Mouse (Mus musculus) heart, embryonic 14.5 days (tissue): ENCODE measurements at regions not wholly inside any gene's neighbourhood (a gene's known extent, or its start where the extent isn't known, plus 50 kb on each side); places are given as distances from the start of the nearest gene placed in this dataset.
A peak's percentile ranks its signal among the peaks of the same experiment; 100 is the strongest.

ENCODE experiments used
- ATAC-seq: fragments of 200-750 bp; cut with Nextera tagmentation; 2 replicates; pipeline ENCODE4 v1.8.0; 2017; ENCODE audit warnings: low read depth, moderate TSS enrichment; ENCODE audit not compliant: insufficient number of reproducible peaks, insufficient read depth, low FRiP score
- H3K27ac ChIP-seq, 2 experiments: fragments of 200-500 bp in 1 of 2; fragments of 300-500 bp in 1 of 2; sonication (generic) in 1 of 2; replicated peaks in 1 of 2; 2 replicates each; pipeline ENCODE4 v1.5.1; 2012 to 2014; ENCODE audit warnings: low read depth in 2 of 2, low read length in 2 of 2, control low read depth in 1 of 2, mild to moderate bottlenecking in 1 of 2, mixed read lengths in 1 of 2; ENCODE audit not compliant: control insufficient read depth in 1 of 2, insufficient read depth in 1 of 2
- H3K27me3 ChIP-seq: fragments of 300-500 bp; sonication (generic); 2 replicates; pipeline ENCODE4 v1.6.1; 2014; ENCODE audit warnings: mild to moderate bottlenecking, low read length, control low read depth; ENCODE audit not compliant: control insufficient read depth, insufficient read depth
- H3K36me3 ChIP-seq: fragments of 300-500 bp; sonication (generic); 2 replicates; pipeline ENCODE4 v1.6.1; 2014; ENCODE audit warnings: mild to moderate bottlenecking, control low read depth, low read length, mixed read lengths; ENCODE audit not compliant: control insufficient read depth, insufficient read depth
- H3K4me1 ChIP-seq, 2 experiments: fragments of 200-500 bp in 1 of 2; fragments of 300-500 bp in 1 of 2; sonication (generic) in 1 of 2; 2 replicates each; pipeline ENCODE4 v1.6.1; 2012 to 2014; ENCODE audit warnings: low read length in 2 of 2, control low read depth in 1 of 2, mixed read lengths in 1 of 2; ENCODE audit not compliant: control insufficient read depth in 2 of 2, insufficient read depth in 2 of 2
- H3K4me2 ChIP-seq: fragments of 300-500 bp; sonication (generic); 2 replicates; pipeline ENCODE4 v1.6.1; 2014; ENCODE audit warnings: mild to moderate bottlenecking, low read length
- H3K4me3 ChIP-seq, 2 experiments: fragments of 200-500 bp in 1 of 2; fragments of 300-500 bp in 1 of 2; sonication (generic) in 1 of 2; 2 replicates each; pipeline ENCODE4 v1.5.1; 2012 to 2014; ENCODE audit warnings: low read length in 2 of 2, mild to moderate bottlenecking in 2 of 2, control low read depth in 1 of 2, low read depth in 1 of 2, moderate library complexity in 1 of 2; ENCODE audit not compliant: control insufficient read depth in 1 of 2, insufficient read depth in 1 of 2
- H3K9ac ChIP-seq: fragments of 300-500 bp; sonication (generic); 2 replicates; pipeline ENCODE4 v1.6.1; 2014; ENCODE audit warnings: mild to moderate bottlenecking, low read length
- H3K9me3 ChIP-seq: fragments of 300-500 bp; sonication (generic); 2 replicates; pipeline ENCODE4 v1.6.1; 2016; ENCODE audit warnings: low read length, control low read depth; ENCODE audit not compliant: control insufficient read depth
- WGBS: fragments of 180-500 bp; shearing (Covaris S2); extraction: QIAGEN DNeasy Blood & Tissue Kit; methylation state at CpG from one replicate; pipeline ENCODE4 v1.1.7; 2014; 5-methylcytosine and 5-hydroxymethylcytosine counted together

DNA sequence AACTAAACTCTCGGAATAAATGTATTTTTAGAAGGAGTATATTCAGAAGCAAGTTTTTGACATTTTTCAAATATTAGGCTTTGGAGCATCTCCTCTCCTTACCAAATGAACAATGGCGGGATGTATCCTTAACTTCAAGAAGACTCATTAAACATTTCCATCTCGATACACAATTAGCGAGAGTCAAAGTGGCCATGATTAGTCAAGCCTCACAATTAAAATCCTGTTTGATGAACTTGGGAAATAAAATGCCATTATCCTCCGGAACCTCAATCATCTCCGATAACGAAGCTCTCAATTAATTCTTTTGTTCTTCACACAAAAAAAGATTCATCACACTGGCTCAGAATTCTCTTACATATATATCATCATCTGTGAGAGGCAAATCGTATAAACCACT is 440.8 kb upstream of the Trpc7 start:
- Histone ChIP-seq H3K27ac (no peak overlapping the region), H3K4me2 (no peak overlapping the region), H3K9ac (no peak overlapping the region), H3K27me3 (no peaks in the 10 kb centered on the region), H3K4me1 (peaks cover 4 to 9% of the 10 kb centered on the region in 2 experiments), H3K9me3 (no peaks in the 10 kb centered on the region), H3K36me3 (no peaks in the 10 kb centered on the region), H3K4me3 (no peak overlapping the region)
- ATAC-seq, result no peak
- WGBS, result 86% methylated on average over 8 of the region's 8 CpGs

DNA sequence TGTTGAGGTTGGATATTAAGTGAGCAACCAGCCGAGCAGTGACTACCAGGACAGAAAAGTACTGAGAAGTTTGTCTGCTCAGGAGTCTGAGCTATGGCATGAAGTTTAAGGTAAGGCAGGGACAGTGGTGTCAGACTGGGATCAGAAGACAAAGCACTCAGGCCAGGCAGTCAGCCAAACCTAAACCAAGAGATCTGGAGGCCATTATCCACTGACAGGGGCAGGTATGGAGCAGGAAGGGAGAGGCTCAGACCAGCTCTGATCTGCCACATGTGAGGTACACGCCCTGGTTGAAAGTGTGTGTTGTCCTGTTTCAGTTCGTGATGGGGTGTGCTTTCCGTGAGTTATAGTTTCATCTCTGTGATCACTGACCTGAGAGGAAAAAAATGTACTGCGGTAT is 437.2 kb upstream of the Trpc7 start:
- no peak for ATAC-seq
- no peak overlapping the region for H3K27ac ChIP-seq
- WGBS, result 76% methylated on average over 5 of the region's 5 CpGs
- peaks cover 8 to 9% of the 10 kb centered on the region in 2 experiments for H3K4me1 ChIP-seq
- no peaks in the 10 kb centered on the region for H3K36me3 ChIP-seq
- H3K4me2 ChIP-seq, result no peak overlapping the region
- H3K4me3 ChIP-seq, result no peak overlapping the region
- H3K27me3 ChIP-seq, result no peaks in the 10 kb centered on the region
- H3K9me3 ChIP-seq, result no peaks in the 10 kb centered on the region
- no peak overlapping the region for H3K9ac ChIP-seq

DNA sequence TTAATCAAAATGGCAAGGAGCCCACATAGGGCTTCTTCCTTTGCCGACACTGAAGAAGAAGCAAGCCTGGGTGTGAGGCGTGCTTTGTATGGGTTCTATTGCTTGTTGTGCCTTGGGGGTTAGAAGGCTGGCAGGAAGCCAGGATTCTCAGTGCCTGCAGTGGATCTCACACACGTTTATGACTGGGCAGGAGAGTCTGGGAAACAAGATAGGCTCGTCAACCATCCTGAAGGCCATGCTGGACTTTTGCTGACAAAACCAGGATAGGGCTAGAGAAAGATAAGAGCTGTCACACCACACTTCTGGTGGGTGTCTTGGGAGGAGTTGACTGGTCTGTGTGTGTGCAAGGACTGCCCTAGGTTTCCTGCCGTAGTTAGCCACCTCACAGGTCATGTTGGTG is 436.1 kb upstream of the Trpc7 start:
- H3K4me2 ChIP-seq, result no peak overlapping the region
- H3K36me3 ChIP-seq, result no peaks in the 10 kb centered on the region
- peak overlapping the region in 1 of 2 experiments; percentile 3; a peak in 1 of 4 replicates for H3K27ac ChIP-seq
- no peak overlapping the region for H3K9ac ChIP-seq
- H3K9me3 ChIP-seq, result no peaks in the 10 kb centered on the region
- H3K27me3 ChIP-seq, result no peaks in the 10 kb centered on the region
- peaks cover 8 to 9% of the 10 kb centered on the region in 2 experiments for H3K4me1 ChIP-seq
- H3K4me3 ChIP-seq, result no peak overlapping the region
- WGBS, result 12% methylated on average over 5 of the region's 5 CpGs
- ATAC-seq, result peak; percentile 76

DNA sequence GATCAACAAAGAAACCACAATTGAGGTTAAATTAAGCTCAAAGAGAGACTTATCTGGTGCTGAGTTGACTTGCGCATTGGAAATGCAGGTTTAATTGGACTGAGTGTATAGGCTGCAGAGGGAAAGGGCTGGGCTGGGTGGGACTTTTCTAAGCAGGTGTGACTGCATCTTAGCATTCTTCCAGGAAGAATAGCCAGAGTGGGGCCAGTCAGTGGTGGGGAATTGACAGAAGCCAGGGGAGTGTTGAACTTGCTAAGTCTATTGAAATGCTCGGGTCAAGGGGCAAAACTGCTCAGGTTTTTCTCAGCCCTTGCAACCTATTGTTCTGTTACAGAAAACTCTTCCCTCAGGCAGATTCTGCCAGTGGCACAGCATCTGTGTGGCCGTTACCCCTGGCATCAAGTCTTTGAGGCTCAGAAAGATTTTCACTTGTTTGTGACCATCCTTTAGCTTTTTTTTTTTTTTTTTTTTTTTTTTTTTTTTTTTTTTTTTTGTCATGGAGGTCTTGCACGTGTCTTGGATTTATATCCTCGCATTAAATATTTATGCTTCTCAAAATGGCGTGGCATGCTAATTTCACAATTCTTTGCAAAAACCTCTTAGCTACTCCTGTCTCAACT is 429.6 kb upstream of the Trpc7 start:
- no peak overlapping the region for H3K4me2 ChIP-seq
- 81% methylated on average over 6 of the region's 6 CpGs for WGBS
- H3K4me3 ChIP-seq, result no peak overlapping the region
- H3K4me1 ChIP-seq, result no peaks in the 10 kb centered on the region
- no peak overlapping the region for H3K27ac ChIP-seq
- no peak for ATAC-seq
- no peaks in the 10 kb centered on the region for H3K9me3 ChIP-seq
- H3K9ac ChIP-seq, result no peak overlapping the region
- no peaks in the 10 kb centered on the region for H3K36me3 ChIP-seq
- H3K27me3 ChIP-seq, result no peaks in the 10 kb centered on the region

DNA sequence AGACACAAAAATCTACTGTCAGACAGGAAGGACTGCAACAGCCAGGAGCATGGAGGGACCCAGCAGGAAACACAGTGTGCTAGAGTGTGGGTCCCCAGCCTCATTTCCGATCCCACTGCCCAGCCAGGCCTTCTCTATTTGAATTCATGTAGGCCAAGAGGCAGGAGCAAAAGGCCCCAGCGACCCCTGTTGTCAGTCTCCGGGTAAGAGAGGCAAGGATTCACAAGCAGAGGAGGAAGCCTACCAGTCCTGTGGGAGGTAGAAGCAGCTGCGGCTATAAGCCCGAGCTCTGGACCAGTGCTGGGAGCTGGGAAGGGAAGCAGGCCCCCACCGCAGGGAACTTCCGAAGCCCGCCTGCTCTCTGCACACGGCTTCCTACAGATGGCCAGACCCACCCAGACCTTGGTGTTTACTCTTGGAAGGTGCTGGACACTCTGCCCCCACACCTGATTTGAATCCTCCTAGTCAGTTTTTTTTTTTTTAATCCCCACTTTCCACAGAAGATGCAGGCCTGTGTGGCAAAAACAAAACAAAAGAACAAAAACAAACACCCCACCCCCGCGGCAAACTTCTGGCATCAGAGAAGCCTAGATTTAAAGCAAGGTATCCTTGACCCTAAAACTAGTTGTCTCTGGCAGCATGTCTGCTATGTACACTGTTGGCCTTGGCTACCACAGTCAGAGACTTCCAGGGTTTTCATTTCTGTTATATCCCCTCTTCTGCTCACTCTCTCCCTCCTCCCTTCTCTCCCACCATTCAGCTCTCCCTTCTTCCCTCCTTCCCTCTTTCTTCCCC is 420.6 kb upstream of the Trpc7 start:
- no peaks in the 10 kb centered on the region for H3K9me3 ChIP-seq
- H3K27me3 ChIP-seq, result no peaks in the 10 kb centered on the region
- peak; percentile 47; the same call in 1 of the 2 replicates for ATAC-seq
- H3K36me3 ChIP-seq, result no peaks in the 10 kb centered on the region
- 27% methylated on average over 11 of the region's 11 CpGs for WGBS
- H3K9ac ChIP-seq, result no peak overlapping the region
- peaks cover 9% of the 10 kb centered on the region in 2 experiments; a peak in 3 of 4 replicates for H3K4me1 ChIP-seq
- H3K27ac ChIP-seq, result 0 out of 4 replicates have a peak overlapping the region, but pooled peaks of 1 of the 2 experiments have one; percentile 12
- H3K4me2 ChIP-seq, result no peak overlapping the region
- H3K4me3 ChIP-seq, result no peak overlapping the region

DNA sequence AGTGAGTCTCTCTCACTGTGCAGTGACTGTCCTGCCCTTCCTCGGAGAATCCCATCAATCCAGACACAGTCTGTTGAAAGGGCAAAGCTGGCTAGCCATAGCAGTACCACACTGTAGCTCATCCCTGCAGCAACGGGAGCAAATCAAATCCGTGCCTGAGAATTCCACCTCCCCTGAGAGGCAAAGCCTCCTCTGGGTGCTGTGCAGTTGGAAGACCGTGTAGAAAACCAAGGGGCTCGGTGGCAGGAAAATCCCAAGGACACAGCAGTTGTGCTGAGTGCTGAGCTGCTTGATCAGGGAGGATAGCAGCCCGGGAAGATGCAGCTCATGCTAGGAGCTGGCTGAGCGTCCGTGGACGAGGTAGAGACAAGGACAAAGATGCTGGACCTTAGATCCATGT is 418.7 kb upstream of the Trpc7 start:
- 22% methylated on average over 9 of the region's 9 CpGs for WGBS
- H3K27me3 ChIP-seq, result no peaks in the 10 kb centered on the region
- no peak overlapping the region for H3K27ac ChIP-seq
- H3K4me2 ChIP-seq, result no peak overlapping the region
- H3K4me1 ChIP-seq, result peaks cover 9% of the 10 kb centered on the region in 2 experiments; a peak in 3 of 4 replicates
- no peaks in the 10 kb centered on the region for H3K36me3 ChIP-seq
- ATAC-seq, result no peak
- H3K9ac ChIP-seq, result no peak overlapping the region
- H3K9me3 ChIP-seq, result no peaks in the 10 kb centered on the region
- no peak overlapping the region for H3K4me3 ChIP-seq

DNA sequence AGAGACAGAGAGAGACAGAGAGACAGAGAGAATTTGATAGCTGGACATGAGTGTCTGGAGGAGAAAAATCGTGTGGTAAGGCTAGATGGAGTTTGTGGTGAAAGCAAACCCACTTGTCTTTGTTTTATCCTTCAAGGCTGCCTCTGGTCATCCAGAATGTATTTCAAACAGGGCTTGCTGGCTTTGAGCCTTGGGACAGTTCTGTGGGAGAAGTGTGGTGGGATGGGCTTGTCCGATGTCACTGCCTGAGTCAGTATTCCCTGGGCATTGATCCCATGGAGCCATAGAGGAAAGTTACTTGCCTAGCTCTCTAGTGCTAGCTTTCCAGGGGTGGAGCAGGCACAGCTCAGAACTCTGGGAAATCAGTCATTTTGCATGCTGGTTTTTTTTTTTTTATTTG is 417.9 kb upstream of the Trpc7 start:
- Histone ChIP-seq H3K9ac (no peak overlapping the region), H3K4me2 (no peak overlapping the region), H3K9me3 (no peaks in the 10 kb centered on the region), H3K27ac (no peak overlapping the region), H3K36me3 (no peaks in the 10 kb centered on the region), H3K4me1 (peaks cover 9% of the 10 kb centered on the region in 2 experiments; a peak in 3 of 4 replicates), H3K27me3 (no peaks in the 10 kb centered on the region), H3K4me3 (no peak overlapping the region)
- ATAC-seq, result no peak
- WGBS, result 38% methylated on average over 2 of the region's 2 CpGs
